Mouse (Mus musculus) kidney, adult 2 months (tissue): ENCODE measurements around the gene Neurl4. TPM values are rescaled to one million over a fixed set of nuclear protein-coding genes. Genes with fewer than 3 reads are reported as not detected.
A peak's percentile ranks its signal among the peaks of the same experiment; 100 is the strongest.

Source experiments
- DNase-seq: peaks from one replicate; pipeline ENCODE4 v3.0.0; 2021
- H3K27ac ChIP-seq: fragments of 200-500 bp; 2 replicates; pipeline ENCODE4 v1.5.1; 2012; ENCODE audit warnings: low read depth, low read length, control low read depth, inconsistent platforms; ENCODE audit not compliant: insufficient read depth
- H3K27me3 ChIP-seq: fragments of 200-500 bp; replicated peaks from 2 replicates; pipeline ENCODE4 v1.6.1; 2012; ENCODE audit warnings: mild to moderate bottlenecking, moderate library complexity, low read length, inconsistent platforms; ENCODE audit not compliant: control insufficient read depth, insufficient read depth
- H3K36me3 ChIP-seq: fragments of 200-500 bp; 2 replicates; pipeline ENCODE4 v1.6.1; 2012; ENCODE audit warnings: mild to moderate bottlenecking, moderate library complexity, low read length, inconsistent platforms; ENCODE audit not compliant: control insufficient read depth, insufficient read depth
- H3K4me1 ChIP-seq: fragments of 200-500 bp; 2 replicates; pipeline ENCODE4 v1.6.1; 2011; ENCODE audit warnings: low read length; ENCODE audit not compliant: control insufficient read depth, insufficient read depth
- H3K4me3 ChIP-seq: fragments of 200-500 bp; 2 replicates; pipeline ENCODE4 v1.5.1; 2011; ENCODE audit warnings: mild to moderate bottlenecking, low read depth, low read length, control low read depth; ENCODE audit not compliant: insufficient read depth
- CTCF ChIP-seq: fragments of 200-500 bp; conservative IDR thresholded peaks from 2 replicates; pipeline ENCODE4 v1.5.1; 2011; ENCODE audit warnings: low read depth, mild to moderate bottlenecking, control low read depth, low read length, moderate library complexity, mixed read lengths; ENCODE audit not compliant: insufficient read depth, insufficient read length
- POLR2A ChIP-seq: fragments of 200-500 bp; IDR thresholded peaks from one replicate; pipeline ENCODE4 v1.6.1; 2011; ENCODE audit warnings: low read depth, low read length, control low read depth
- WGBS: fragments of 180-500 bp; shearing (Covaris S2); methylation state at CpG from one replicate; pipeline ENCODE4 v1.1.7; 2018; 5-methylcytosine and 5-hydroxymethylcytosine counted together
- polyA plus RNA-seq: library from polyadenylated mRNA; depleted of rRNA; stranded (reverse); fragments of >200 nt; gene quantifications from 2 replicates; pipeline ENCODE4 v1.2.3, GENCODE M21; 2012

Neurl4 gene
- polyA plus RNA-seq, 1 experiment = 72.0 TPM

DNA sequence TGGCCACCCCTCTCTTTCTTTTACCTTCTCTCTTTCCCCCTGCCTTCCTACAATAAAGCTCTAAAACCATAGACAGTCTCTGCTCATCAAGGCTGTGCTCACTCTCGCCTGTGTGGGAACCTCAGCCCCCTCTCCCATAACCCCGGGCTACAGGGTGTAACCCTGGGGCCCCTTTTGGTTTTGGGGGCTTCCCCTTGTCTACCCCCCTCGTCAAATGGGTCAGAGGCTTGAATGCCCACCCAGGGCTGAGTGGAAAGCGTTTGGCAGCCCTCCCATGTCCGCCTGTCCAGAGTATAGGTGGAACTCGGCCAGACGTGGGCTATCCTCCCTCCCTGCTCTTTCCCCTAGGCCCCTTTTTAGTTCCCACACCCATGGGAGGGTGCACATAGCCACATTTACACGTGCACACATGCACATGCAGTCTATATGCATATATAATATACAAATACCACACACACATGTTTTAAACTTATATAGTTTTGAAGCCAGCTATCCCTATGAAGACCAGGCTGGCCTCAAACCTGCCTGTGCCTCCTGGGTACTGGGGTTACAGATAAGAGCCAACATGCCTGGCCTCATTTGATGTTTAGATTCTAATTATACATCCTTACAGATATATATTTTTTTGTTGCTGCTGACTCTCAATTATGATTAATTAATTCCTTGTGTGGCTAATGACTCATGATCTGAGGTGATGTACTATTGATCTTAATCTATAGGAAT, 36.6 kb upstream of the Neurl4 start:
- TF ChIP-seq POLR2A (no peak), CTCF (no peak)
- WGBS = 51% methylated on average over 8 of the region's 8 CpGs
- H3K27ac ChIP-seq = no peak overlapping the region
- no peaks in the 10 kb centered on the region for H3K36me3 ChIP-seq
- DNase-seq = no peak
- no peaks in the 10 kb centered on the region for H3K4me1 ChIP-seq
- no peaks in the 10 kb centered on the region for H3K27me3 ChIP-seq
- no peak overlapping the region for H3K4me3 ChIP-seq

DNA sequence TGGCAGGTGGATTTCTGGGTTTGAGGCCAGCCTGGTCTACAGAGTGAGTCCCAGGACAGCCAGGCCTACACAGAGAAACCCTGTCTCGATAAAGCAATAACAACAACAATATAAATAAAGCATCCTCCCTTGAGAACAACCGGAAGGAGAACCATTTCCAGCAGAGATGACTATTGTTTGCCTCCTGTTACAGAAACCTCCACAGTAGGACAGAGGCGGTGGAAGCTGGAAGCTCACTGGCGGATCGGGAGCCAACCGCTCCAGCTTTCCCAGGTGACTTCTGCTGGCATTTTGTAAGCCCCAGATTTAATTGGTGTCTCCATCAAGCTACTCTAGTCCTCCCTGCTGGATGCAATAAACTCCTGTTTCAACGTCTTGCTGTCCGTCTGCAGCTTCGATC, 35.3 kb upstream of the Neurl4 start:
- Histone ChIP-seq H3K27me3 (no peaks in the 10 kb centered on the region), H3K4me3 (no peak overlapping the region), H3K4me1 (no peaks in the 10 kb centered on the region), H3K36me3 (no peaks in the 10 kb centered on the region), H3K27ac (no peak overlapping the region)
- no peak for TF ChIP-seq POLR2A
- no peak for TF ChIP-seq CTCF
- WGBS = 84% methylated on average over 9 of the region's 9 CpGs
- no peak for DNase-seq

DNA sequence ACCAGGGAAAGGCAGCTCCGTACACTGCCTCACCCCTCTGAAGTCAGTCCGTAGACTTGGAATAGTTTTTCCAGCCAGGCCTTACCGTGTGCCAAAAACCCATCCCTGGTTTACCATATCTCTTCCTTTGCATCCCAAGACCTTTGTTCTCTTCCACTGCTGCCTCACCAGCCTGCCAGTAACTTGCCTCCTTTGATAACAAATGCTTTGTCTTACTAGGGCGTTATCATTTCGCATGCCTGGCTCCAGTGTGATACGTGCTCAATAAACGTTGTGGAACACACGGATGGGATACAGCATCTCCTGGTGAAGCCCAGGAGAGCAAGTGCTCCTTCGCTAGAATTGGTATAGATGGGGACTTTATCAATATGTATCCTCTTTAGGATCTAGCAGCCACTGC, 33.5 kb upstream of the Neurl4 start:
- no peaks in the 10 kb centered on the region for H3K27me3 ChIP-seq
- no peak for TF ChIP-seq CTCF
- no peak for TF ChIP-seq POLR2A
- no peaks in the 10 kb centered on the region for H3K4me1 ChIP-seq
- H3K27ac ChIP-seq = no peak overlapping the region
- H3K36me3 ChIP-seq = no peaks in the 10 kb centered on the region
- H3K4me3 ChIP-seq = no peak overlapping the region
- no peak for DNase-seq
- WGBS = 79% methylated on average over 9 of the region's 9 CpGs

DNA sequence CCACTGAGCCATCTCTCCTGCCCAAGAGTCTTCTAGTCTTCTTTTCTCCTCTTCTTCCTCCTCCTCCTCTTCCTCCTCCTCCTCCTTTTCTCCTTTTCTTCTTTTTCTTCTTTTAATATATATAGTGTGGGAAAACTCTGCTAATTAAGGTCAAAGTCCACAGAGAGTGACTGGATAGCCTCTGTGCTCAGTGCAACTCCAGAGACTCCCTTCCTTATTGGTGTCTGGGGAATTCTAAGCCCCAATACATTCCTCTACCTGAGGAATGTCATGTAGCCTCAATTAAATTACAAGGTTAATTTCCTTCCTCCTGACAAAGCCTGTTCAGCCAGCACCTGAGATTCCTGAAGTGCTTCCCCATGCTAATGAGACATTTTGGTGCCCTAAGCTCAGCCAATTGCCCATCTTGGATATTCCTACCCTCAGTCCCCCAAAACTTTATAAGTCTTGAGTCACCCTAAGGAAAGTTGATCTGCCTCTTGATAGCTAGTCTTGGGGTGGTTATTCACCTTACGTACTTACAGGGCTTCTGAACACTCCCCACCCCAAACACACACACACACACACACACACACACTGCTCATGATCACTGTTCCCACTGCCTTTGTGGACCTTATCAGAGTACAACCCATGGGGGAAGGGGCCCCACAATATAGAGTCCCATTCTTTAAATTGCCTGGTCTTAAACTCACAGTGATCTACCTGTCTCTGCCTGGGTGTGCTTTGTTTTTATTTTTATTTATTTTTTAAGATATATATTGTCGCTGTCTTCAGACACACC, 30.4 kb upstream of the Neurl4 start:
- TF ChIP-seq POLR2A (no peak), CTCF (no peak)
- no peak overlapping the region for H3K4me3 ChIP-seq
- H3K36me3 ChIP-seq = no peaks in the 10 kb centered on the region
- H3K27ac ChIP-seq = no peak overlapping the region
- H3K27me3 ChIP-seq = no peaks in the 10 kb centered on the region
- DNase-seq = no peak
- WGBS = 96% methylated on average over 2 of the region's 2 CpGs
- H3K4me1 ChIP-seq = no peaks in the 10 kb centered on the region

DNA sequence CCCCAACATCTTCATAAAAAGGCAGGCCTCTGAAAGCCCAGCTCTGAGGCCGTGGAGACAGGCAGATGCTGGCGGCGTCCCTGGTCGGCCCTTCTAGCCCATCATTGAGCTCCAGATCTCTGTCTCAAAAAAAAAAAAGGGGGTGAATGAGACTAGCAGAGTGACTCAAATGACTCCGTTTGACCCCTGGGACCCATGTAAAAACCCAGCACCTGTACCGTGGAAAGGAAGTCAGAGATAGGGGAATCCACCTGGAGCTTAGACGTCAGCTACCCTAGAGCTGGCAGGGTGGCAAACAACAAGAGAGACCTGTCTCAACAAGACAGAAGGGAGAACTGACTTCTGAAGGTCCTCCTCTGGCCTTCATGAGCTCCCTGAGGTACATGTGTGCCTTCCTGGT, 29.1 kb upstream of the Neurl4 start:
- DNase-seq = no peak
- no peaks in the 10 kb centered on the region for H3K4me1 ChIP-seq
- H3K36me3 ChIP-seq = no peaks in the 10 kb centered on the region
- H3K27me3 ChIP-seq = no peaks in the 10 kb centered on the region
- WGBS = 90% methylated on average over 7 of the region's 7 CpGs
- H3K4me3 ChIP-seq = no peak overlapping the region
- TF ChIP-seq CTCF (no peak), POLR2A (no peak)
- H3K27ac ChIP-seq = no peak overlapping the region

DNA sequence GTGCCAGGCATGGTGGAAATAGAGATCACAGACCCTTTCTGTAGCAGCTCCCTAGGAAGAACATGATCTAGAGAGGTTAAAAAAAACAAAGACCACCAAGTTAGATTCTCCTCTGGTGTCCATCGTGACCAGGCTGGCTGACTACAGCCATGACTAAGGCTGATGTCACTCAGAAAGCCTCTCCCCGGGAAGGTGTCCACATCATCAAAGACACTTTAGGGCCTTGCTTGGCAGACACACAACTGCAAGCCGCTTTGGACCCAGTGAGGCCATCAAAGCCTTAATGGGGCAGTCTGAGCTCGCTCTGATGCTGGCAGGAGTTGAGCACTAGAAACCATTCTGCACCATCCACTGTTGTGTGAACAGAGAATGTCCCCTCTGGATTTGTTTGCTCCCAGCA, 28.4 kb upstream of the Neurl4 start:
- TF ChIP-seq CTCF = no peak
- TF ChIP-seq POLR2A = no peak
- no peaks in the 10 kb centered on the region for H3K4me1 ChIP-seq
- H3K4me3 ChIP-seq = no peak overlapping the region
- WGBS = 81% methylated on average over 4 of the region's 4 CpGs
- no peak for DNase-seq
- H3K27ac ChIP-seq = no peak overlapping the region
- no peaks in the 10 kb centered on the region for H3K36me3 ChIP-seq
- no peaks in the 10 kb centered on the region for H3K27me3 ChIP-seq

DNA sequence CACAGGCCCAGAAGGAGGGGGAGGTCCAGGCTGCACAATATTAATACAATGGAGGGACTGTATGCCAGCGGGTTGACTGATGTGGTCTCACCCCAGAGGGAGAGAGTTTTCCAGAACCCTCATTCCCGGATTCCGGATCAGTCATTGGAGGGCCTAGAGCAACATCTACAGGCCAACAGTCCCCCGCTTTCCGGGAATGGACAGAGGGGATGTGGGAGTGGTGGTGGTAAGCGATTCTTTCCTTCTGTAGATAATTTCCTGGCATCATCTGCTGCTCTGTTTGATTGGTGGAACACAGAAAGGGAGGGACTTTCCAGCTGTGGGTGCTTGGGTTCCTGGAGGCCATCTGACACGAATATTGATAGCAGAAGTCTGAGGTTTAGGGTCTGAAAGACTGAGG, 24.7 kb upstream of the Neurl4 start:
- 51% methylated on average over 7 of the region's 7 CpGs for WGBS

More for the DNA sequence above, 24.7 kb upstream of the Neurl4 start:
- TF ChIP-seq POLR2A (no peak), CTCF (no peak)
- Histone ChIP-seq H3K27me3 (no peaks in the 10 kb centered on the region), H3K27ac (no peak overlapping the region), H3K4me1 (0 out of 2 replicates have a peak, but pooled peaks cover 11% of the 10 kb centered on the region), H3K4me3 (no peak overlapping the region), H3K36me3 (no peaks in the 10 kb centered on the region)
- peak; percentile 65 for DNase-seq
